Mouse (Mus musculus) thymus, adult 2 months (tissue): ENCODE results near the gene Sap30l.

Experiments
- CTCF ChIP-seq: fragments of 200-500 bp; IDR thresholded peaks from 2 replicates; pipeline ENCODE4 v1.5.1; 2012; ENCODE audit warnings: mild to moderate bottlenecking, control low read depth, low read length, moderate library complexity, borderline replicate concordance; ENCODE audit not compliant: control insufficient read depth, poor library complexity, insufficient read depth; ENCODE audit errors: extremely low read depth
- POLR2A ChIP-seq: fragments of 200-500 bp; IDR thresholded peaks from 2 replicates; pipeline ENCODE4 v1.6.1; 2012; ENCODE audit warnings: mild to moderate bottlenecking, low read length, control low read depth, moderate library complexity; ENCODE audit not compliant: control insufficient read depth, poor library complexity, insufficient read depth; ENCODE audit errors: extremely low read depth

GRCm38 (mm10) chr11:57813641-57814040 is 12.2 kb downstream of the Sap30l start:
- TF ChIP-seq POLR2A (no peak), CTCF (no peak)
